Mouse (Mus musculus) right cerebral cortex, postnatal 36 days (tissue): ENCODE measurements around the gene Lmna.
A peak's percentile ranks its signal among the peaks of the same experiment; 100 is the strongest.

ENCODE experiments used
- DNase-seq, 2 experiments: peaks; one replicate each; pipeline ENCODE4 v3.0.0; 2022; ENCODE audit warnings: low spot score in 2 of 2, mixed read lengths in 1 of 2

The Lmna gene

DNA sequence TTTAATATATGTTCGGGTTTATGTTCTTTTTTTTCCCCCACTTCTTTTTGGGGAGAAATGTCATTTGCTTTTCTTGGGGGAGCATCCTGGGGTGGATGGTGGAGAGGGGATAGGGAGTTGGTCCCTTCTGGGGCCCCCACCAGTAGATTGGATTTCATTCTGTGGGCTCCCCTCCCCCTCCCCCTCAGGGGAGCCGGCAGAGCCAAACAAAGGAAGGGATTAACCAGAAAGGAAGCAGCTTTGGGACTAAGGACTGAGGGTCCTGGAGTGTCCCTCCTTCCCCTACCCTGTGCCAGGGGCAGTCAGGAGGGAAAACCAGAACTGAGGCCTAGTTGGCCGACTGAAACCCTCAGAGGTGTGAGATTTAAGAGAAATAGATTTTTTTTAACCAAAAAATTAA is 29.6 kb upstream of the Lmna start:
- no peak for DNase-seq

- DNase-seq = no peak
These were observed 28.8 kb upstream of the Lmna start for GRCm38 (mm10) chr3:88538271-88539145.

GRCm38 (mm10) chr3:88537146-88537545 is 27.4 kb upstream of the Lmna start:
- DNase-seq = no peak

GRCm38 (mm10) chr3:88536103-88536930 is 26.6 kb upstream of the Lmna start:
- peak; percentile 78 to 79 for DNase-seq

DNA sequence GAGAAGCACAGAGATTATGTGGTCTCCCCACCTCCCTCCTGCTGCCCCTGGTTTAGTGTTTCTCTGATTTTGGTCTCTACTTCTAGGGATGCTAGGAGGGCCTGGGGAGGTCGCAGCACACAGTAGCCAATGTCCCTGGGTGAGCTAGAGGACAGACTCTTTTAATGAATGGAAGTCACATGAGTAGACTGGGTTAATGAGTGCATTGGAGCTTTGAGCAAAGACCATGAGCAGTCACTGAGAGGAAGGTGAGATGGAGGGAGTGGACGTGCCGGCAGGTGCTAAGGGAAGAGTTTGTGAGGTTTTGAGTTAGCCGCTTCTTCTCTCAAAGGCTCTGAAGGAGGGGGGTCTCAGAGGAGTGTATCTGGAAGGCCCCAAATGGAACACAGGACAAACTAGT is 25.8 kb upstream of the Lmna start:
- no peak for DNase-seq

DNA sequence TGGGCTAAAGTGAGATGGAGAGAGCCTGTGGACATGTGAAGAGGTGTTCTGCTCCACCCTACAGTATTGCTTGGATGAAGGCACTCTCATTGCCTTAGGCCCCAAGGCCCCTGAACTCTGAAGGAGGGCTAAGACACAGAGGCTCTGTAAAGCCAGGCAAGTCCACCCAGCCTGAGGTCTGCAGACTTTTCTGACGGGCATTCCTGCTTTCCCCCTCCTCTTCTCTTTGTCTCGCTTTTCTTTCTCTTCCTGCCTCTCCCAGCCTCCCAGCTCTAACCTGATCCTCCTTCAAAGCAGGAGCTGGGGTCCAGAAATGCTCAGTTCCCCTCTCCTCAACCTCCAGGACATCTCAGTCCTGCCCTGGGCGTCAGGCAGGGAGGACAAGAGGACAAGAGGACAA is 25.2 kb upstream of the Lmna start:
- no peak for DNase-seq

GRCm38 (mm10) chr3:88533706-88534105 is 23.9 kb upstream of the Lmna start:
- no peak for DNase-seq

- DNase-seq = no peak
These were observed 23.1 kb upstream of the Lmna start for GRCm38 (mm10) chr3:88532689-88533511.

GRCm38 (mm10) chr3:88532299-88532674 is 22.5 kb upstream of the Lmna start, which contains the start of gene Mex3a:
Gene Mex3a, plus strand, starts transcription at chr3:88532395.
- no peak for DNase-seq

- DNase-seq = peak; percentile 75 to 77
These were observed 21.9 kb upstream of the Lmna start for GRCm38 (mm10) chr3:88531348-88532298.

DNA sequence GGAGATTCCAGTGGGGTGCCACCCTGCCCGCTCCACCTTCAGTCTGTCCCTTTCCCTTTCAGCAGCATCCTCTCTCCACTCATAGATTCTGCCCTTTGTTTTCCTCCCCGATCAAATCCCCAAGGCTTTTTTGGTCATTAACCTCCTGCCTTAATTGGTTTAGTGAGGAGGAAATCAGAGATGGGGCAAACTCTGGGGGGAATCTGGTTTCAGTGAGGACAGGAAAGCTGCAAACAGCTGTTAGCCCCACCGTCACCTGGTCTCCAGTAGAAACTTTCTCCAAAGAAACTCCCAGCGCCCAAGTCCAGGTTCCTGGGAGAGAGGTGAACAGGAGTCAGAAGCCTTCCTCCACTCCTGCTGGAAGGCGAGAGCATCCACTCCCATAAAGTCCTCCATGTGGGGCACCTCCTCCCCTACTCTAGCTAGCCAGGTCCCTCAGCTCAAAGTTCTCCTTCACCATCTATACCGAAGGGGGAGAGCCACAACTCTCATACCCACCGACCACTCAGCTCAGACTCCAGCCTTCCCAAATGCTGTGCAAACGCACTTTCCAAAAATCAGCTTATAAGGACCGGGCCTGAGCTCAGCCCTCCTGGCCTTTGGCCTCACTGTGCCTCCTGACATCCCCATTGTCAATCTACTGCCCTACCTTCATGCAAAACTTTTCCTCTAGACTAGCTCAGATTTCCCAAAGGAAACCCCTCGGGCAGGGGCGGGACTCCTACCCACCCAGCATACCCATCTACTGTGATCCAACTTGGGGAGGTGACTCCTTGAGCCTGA is 20.5 kb upstream of the Lmna start:
- DNase-seq = no peak

- DNase-seq = no peak
These were observed 19.6 kb upstream of the Lmna start for GRCm38 (mm10) chr3:88529204-88530000.

DNA sequence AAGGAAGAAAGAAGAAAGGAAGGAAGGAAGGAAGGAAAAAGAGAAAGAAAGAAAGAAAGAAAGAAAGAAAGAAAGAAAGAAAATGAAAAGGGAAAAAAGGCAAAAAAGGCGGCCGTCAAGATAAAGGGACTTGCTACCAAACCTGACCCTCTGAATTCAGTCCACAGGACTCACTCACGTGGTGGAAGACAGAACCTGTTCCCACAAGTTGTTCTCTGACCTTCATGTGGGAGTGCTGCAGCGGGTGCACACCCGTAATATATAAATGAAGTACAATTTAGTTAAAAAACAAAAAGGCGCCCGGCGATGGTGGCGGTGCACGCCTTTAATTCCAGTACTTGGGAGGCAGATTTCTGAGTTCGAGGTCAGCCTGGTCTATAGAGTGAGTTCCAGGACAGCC is 18.9 kb upstream of the Lmna start:
- DNase-seq = no peak

- DNase-seq = no peak
These were observed 17.8 kb upstream of the Lmna start for GRCm38 (mm10) chr3:88527565-88527964.

DNA sequence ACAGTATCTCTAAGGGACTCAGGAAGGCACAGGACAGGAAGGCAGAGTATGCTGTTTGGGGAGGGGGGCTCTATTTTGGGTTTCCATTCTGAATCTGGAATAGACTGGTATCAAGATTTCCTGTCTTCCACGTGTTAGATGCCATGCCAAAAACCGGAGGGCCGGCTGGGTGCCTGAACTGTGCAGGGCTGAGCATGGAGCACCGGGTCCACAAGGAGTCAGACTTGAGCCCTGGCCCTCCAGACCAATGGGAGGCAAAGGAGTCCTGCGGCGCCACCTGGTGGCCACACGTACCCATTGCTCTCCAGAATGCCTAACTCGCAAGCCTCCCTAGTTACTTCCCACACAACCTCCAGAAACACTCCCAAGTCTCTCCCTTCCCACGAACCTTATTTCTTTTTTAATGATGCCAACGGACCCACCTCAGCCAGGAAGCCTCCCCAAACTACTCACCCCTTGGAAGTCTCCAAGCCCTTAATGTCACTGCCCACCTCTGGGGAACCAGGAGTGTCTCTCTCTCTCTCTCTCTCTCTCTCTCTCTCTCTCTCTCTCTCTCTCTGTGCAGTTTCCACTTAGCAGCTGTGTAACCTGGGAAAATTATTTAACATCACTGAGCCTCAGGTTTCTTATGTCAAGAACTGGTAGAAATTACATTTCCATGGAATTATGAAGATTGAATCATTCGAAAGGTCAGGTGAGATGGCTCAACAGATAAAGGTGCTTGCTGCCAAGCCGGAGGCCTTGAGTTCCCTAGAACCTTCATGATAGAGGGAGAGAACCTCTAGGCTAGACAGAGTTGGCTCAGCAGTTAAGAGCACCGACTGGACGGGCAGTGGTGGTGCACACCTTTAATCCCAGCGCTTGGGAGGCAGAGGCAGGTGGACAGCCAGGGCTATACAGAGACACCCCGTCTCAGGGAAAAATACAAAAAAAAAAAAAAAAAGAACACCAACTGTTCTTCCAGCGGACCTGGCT is 16.7 kb upstream of the Lmna start:
- peak; percentile 57 to 68 for DNase-seq

GRCm38 (mm10) chr3:88525021-88525420 is 15.3 kb upstream of the Lmna start:
- no peak for DNase-seq

DNA sequence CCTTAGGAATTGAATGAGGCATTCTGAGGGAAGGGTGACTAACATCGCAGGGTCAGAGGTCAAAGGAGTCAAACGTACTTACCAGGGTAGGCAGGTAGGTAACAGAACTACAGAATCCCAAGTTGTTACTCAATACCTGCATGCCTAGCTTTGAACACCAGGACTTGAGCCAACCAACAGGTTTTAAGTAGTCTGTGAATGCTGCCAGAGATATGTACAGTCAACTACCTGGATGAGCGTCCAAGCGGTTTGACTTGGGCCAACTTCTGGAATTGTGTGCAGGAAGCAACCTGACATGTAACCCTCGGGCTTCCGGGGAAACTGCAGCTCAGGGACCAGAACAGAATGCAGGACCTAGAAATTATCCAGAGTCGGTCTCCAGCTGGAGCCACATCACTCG is 13.3 kb upstream of the Lmna start:
- DNase-seq = no peak

DNA sequence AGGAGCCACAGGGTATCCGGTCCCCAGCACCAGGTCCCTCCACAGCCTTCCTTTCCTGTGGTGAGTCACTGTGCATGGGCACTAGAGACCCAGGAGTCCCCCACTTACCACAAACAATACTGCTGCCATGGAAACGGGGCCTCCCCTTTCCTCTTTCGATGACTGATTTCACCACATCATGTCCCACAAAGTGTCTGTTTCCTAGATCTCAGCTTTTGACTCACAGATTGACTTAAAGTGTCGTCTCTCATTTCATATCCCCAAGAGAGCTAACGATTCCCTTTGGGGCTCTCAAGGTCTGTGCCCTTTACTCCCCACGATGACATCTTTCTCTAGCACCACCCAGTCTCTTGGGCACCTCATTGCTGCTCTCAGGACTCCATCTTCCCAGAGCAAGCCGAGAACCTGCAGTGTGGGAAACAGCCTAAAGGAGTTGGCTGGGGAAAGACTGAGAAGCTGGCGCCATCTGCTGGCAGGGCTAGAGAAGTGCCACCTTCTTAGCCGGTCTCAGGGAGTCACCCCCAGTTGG is 12.1 kb upstream of the Lmna start:
- peak in 1 of 2 experiments; percentile 35 for DNase-seq
